Mouse (Mus musculus): ENCODE measurements around the gene Kcnq4.

Gene Kcnq4

DNA sequence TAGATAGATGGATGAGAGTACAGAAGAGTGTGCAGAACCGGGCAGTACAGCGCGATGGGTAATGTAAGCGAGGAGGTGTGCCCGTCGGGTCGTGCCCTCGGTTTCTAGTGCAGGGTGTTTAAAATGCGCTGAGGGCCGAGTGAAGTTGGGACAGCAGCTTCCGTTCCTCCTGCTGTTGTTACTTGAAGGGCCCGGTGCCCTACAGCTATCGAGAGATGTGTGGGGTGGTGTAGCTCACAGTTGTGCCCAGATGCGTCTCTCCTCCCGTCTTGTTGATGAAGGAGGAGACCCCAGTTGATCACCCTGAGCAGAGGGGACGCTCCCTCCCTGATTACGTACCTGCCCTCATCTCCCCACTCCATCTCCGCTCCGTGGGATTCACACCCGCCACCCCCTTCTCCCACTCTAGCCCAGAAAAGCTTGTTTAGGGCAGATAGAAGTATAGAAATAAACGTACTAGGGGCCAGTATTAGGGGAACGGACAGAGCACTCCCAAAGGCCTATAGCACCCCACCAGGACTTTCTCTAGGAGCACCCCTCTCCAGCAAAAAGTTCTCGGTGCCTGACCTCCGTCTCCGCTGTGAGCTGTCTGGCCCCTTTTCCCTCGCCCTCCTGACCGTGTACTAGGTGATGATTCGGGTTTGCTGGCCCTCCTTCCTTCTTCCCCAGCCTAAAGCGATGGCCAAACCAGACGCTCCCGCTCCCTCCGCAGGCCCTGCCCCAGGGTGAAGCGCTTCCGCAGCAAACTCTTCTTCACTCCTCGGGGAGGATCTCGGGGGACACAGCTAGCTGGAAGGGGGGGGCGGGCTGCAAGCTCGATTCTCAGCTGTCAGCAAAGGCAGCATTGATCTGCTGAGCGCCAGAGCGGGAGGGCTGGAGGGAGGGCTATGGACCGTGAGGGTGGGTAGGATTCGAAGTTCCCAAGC, at the start of gene Kcnq4:
Kcnq4 (minus strand) TSS at position 672 of the 926 bp plus-strand sequence.
- in situ Hi-C loops (cut with MboI, MseI), result no loop called here

DNA sequence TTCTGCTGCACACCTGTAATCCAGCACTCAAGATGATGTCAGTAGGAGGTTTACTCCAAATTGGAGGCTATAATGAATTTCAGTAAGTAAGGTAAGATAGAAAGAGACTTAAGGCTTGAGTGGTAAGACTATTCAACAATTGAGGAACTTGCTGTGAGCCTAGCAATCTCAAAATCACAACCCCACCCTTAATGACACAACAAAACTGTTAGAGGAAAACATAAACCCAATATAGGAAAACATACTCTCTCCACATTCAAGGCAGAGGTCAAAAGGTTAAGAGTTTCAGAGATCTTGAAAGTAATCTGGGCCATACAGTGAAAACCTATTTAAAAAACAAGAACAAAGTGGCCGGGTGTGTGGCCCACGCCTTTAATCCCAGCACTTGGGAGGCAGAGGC, 48.3 kb upstream of the Kcnq4 start:
- in situ Hi-C loops (cut with MboI, MseI), result no loop called here

DNA sequence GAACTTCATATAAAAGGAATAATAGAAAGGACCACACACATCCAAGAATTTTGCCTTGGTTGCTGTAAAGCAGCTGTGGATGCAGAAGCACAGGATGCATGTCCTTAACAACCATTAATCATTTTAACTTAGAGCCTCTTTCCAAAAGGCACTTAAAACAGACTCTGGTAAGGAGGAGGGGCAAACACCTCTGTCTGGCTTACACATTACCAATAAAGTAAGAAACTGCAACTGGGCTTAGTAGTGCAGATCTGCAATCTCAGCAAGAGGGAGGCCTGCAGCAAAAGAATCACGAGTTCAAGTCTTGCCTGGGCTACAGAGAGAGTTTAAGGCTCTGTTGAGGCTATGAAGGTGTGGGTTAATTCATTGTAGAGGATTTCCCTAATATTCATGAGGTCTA, 47.2 kb upstream of the Kcnq4 start:
- in situ Hi-C loops (cut with MboI, MseI), result no loop called here

DNA sequence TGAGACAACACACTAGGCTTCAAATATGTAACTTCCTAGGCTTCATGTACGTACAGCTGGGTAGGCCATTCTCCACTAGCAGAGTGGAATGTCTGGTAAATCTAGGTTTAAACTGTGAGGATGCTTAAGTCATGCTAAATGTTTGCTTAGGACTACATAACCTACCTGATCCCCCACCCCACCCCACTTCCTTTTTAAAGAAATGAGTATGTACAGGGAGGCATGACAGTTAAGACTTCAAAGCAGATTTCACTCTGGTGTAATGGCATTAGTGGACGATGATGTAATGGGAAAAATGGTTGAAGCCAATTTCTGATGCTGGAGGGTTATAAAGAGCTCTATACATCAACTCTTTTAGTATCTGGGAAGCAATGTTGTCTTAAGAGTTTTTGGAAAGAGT, 44.5 kb upstream of the Kcnq4 start:
- in situ Hi-C loops (cut with MboI, MseI), result no loop called here

DNA sequence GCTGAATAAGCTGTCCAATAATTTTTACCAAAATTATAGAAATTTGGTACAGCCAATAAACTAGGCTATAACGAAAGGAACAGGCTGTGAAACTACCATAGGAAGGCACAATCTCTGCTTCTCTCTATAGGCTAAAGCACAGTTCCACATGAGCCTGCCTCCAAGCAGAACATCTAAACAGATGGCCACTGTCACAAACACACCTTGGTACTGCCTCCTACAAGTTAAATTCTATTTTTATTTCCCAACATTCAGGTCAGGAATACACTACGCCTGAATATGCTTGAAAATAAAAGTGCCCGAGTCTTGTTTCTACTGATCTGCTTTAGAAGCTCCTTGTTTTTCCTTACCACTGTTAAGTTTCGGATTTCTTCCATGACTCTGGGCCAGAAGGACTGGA, 41.6 kb upstream of the Kcnq4 start:
- in situ Hi-C loops (cut with MboI, MseI), result no loop called here

- in situ Hi-C loops (cut with MboI, MseI), result loop anchor here in 1 of 2 experiments (10.0 kb wide), 1 partner anchor 171 kb away; the partner anchor contains the start of gene Gm8439
Measured at GRCm38 (mm10) chr4:120755801-120756200, 7.4 kb upstream of the Kcnq4 start.

GRCm38 (mm10) chr4:120755299-120755698, 6.9 kb upstream of the Kcnq4 start:
- in situ Hi-C loops (cut with MboI, MseI), result loop anchor here in 1 of 2 experiments (10.0 kb wide), 1 partner anchor 170 kb away; the partner anchor contains the start of gene Gm8439

DNA sequence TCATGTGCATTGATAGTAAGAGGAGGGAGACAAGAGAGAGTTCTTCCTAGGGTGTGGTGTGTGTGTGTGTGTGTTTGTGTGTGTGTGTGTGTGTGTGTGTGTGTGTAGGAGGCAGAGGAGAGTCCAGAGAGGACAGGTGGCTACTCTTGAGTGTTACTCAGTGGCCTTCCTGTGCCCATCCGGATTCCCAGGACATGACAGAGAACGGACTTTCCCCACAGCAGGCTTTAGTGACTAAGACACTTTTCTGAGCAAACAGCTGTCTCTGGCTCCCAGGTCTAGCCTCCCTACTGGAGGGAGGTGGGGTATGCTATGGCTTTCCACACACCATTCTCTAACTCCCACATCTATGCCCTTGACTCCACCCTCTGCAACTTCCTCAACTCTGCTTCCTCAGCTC, 1.2 kb upstream of the Kcnq4 start:
- in situ Hi-C loops (cut with MboI, MseI), result no loop called here

DNA sequence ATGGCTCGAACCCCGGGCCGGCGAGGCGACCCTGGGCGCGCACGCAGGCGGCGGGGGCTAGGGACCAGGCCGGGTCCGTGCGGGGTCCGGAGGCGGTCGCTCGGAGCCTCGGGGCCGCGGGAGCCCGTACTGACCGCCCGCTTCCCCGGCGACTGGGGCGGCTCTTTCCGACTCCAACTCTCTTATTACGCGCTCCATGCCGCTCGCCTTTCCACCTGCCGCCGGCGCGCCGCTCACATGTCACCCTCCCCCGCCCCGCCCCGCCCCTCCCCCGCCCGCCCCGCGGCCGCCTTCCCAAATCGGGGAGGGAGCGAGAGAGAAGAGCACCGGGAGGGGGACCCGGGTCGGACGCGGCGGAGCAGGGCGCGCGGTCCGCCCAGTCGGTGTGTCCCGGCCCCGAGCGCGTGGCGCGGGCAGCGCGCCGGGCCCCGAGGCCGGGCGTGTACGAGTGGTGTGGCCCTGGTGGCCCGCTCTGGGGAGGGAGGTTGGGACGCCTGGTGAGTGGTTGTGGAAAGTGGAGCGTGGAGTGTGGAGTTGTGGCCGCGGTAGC, 1.1 kb downstream of the Kcnq4 start:
- in situ Hi-C loops (cut with MboI, MseI), result no loop called here

GRCm38 (mm10) chr4:120746552-120747150, 1.8 kb downstream of the Kcnq4 start:
- in situ Hi-C loops (cut with MboI, MseI), result no loop called here

DNA sequence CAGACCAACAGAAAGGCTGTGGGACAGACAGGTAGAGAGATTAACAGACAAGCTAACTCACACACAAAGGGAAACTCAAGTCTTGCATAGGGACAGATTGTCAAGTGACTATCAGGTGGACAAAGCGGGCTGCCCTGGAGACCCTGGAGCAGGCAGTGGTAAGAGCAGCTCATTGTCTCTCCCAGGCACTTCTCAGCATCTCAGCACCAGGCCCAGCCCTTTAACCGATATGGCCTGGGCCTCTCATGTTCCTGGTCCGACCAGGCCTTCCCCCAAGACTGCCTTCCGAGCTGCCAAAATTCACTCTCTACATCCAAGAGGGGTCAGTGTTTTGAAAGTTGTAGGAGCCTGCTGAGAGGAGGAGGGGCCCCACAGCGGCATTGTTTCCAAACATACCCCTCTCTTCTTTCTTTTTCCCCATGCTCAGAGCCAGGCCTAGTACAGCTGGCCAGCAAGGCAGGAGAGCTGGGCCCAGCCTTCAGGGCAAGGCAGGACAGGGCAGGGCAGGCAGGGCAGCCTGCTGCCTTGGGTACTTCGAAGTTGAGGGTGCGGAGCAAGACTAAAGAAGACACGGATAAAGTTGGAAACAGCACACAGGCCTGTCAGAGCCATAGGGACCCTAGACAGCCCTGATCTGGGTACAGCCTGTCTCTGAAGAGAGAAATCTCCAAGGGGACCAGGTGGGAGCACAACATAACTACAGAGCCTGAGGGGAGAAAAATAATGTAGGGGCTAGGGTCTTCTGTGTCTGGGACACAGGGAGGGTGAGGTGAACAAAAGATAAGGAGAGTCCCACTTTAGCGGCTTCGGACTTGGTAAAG, 2.5 kb downstream of the Kcnq4 start:
- in situ Hi-C loops (cut with MboI, MseI), result no loop called here

- in situ Hi-C loops (cut with MboI, MseI), result no loop called here
Measured at GRCm38 (mm10) chr4:120743636-120744035, 4.8 kb downstream of the Kcnq4 start.

DNA sequence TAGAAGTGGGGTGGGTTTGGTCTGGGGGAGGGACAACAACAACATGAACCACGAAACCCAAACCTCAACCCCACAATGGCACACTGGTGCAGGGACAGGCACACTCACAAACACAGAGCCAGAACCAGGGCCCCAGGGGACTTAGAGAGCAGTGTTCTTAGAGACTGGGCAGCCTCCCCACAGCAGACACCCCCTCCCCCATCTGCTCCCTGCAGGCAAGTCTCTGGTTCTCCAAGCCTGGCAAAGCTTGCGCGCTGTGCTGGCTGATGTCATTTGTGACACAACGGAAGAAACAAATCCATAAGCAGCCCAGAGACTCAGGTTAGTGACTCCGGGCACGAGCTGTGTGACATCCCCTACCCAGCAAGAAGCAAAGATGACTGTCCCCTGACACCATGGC, 7.1 kb downstream of the Kcnq4 start:
- in situ Hi-C loops (cut with MboI, MseI), result no loop called here

DNA sequence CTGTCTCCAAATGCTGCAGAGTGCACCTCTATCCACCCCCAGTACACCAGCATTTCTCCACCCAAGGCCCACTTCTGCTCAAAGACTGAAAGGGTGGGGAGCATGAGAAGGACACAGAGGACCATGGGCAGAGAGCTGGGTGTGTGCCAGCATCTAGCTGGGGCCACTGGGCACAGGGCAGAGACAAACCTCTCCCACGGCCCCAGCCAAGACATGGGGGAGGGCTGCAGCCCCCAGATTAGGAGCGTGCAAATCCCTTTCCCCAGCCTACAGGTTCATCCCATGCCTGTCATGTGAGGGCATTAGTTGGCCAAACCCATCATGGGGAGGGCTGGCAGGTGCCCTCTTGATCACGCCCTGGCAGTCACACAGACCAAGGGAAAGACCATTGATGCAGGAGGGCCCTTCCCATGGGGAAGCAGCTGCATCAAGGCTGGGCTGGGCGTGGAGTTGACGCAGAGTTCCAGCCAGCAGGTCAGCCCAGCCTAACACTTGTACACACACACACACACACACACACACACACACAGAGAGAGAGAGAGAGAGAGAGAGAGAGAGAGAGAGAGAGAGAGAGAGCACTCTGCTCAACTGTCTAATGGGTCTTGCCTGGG, 14.3 kb downstream of the Kcnq4 start:
- in situ Hi-C loops (cut with MboI, MseI), result no loop called here

DNA sequence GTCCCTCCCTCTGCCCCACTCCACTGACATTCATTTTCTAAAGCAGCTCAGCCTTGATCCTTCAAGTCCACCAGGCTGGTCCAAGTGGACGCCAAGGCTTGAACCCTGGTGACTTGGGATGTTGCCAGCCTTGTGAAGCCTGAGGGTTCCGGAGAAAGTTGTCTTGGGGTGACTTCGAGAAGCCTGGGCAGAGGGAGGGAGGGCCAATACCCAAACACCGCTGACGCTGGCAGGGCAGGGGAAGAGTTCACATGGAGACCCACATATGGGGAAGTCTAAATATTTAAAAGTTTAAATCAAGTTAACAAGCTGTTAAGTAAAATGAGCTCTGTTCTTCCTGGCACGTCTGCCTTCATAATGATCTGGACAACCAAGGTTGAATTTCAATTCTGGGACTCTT, 15.7 kb downstream of the Kcnq4 start:
- in situ Hi-C loops (cut with MboI, MseI), result no loop called here

GRCm38 (mm10) chr4:120731030-120731644, 17.3 kb downstream of the Kcnq4 start:
- in situ Hi-C loops (cut with MboI, MseI), result no loop called here

- in situ Hi-C loops (cut with MboI, MseI), result no loop called here
Measured at GRCm38 (mm10) chr4:120730574-120730973, 17.8 kb downstream of the Kcnq4 start.

DNA sequence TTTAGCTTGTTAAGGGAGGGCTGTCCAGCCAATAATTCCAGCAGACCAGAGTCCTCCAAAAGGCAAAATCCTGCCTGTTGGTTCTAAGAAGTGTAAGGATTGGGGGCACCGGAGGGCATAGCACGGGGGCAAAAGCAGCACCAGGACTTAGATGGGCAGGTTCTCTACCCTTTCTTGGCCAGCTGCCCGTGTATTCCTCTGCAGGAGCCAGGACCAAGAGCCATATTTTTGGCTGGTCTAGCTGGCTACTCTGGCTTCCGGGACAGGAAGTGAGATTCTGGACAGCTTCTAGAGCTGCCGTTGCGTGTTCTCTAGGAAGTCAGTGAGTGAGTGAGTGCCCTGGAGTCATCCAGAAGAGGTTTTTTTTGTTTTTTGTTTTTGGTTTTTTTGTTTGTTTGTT, 18.3 kb downstream of the Kcnq4 start:
- in situ Hi-C loops (cut with MboI, MseI), result no loop called here

GRCm38 (mm10) chr4:120729441-120729840, 19.0 kb downstream of the Kcnq4 start:
- in situ Hi-C loops (cut with MboI, MseI), result no loop called here

DNA sequence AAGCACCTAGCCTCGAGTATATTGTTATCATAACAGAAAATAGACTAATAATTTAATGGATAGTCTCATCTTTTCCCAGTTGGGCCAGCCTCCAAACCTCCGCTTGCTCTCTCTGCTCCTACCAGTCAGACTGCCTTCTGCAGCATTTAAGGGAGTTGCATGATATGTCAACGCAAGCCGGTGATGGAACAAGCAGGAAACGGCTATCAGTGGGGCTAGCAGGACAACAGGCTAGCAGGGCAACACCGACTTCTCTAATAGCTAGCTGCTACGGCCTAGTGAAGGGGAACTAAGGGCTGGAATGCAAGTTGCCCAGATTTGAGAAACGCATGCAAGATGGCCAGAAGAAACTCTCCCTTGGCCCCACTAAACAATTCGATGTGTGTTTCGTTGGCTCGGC, 20.6 kb downstream of the Kcnq4 start:
- in situ Hi-C loops (cut with MboI, MseI), result no loop called here

DNA sequence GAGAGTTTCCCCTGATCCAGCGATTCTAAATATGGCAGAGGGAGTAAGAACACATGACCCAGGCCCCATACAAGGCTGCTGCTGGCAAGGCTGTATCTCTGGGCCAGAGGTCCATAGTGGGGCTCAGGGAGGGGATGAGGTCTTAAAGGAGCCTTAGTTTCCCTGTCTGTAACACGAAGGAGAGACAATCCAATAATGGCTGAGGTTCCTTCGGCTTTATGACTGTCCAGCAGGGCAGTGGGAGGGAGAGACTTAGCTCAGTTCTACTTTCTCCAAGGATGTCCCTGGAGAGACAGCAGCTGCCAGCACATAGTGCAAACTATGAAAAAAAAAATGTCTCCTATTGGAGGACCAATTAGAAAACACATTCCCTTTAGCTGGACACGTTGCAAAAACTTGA, 22.2 kb downstream of the Kcnq4 start:
- in situ Hi-C loops (cut with MboI, MseI), result no loop called here

Data from T-helper 17 cell (primary cell).